Mouse (Mus musculus) embryo, embryonic 10 days (tissue): ENCODE results near the gene Rars.
A peak's percentile ranks its signal among the peaks of the same experiment; 100 is the strongest.
"Not testable (repeated sequence)": the region's sequence is repeated elsewhere in the genome, so short reads cannot be mapped to it uniquely, and the experiment has no call there.

ENCODE experiments used
- DNase-seq: peaks from one replicate; pipeline ENCODE4 v3.0.0-alpha.2; 2015; ENCODE audit warnings: low spot score

The Rars gene

GRCm38 (mm10) chr11:35834022-35834760 lies at the start of gene Rars:
Gene Rars, minus strand, starts transcription at chr11:35834506.
- DNase-seq: peak; percentile 93

GRCm38 (mm10) chr11:35882777-35883176 lies 48.5 kb upstream of the Rars start:
- DNase-seq: no peak

GRCm38 (mm10) chr11:35878559-35878897 lies 44.2 kb upstream of the Rars start:
- no peak for DNase-seq

- DNase-seq: no peak
Observed at GRCm38 (mm10) chr11:35877651-35878558, 43.6 kb upstream of the Rars start.

GRCm38 (mm10) chr11:35873624-35874244 lies 39.4 kb upstream of the Rars start:
- DNase-seq: peak; percentile 39

GRCm38 (mm10) chr11:35870961-35871360 lies 36.7 kb upstream of the Rars start:
- no peak for DNase-seq

GRCm38 (mm10) chr11:35866140-35866539 lies 31.8 kb upstream of the Rars start:
- DNase-seq: no peak

GRCm38 (mm10) chr11:35864981-35865604 lies 30.8 kb upstream of the Rars start:
- peak; percentile 95 for DNase-seq

- DNase-seq: no peak
Observed at GRCm38 (mm10) chr11:35863653-35864052, 29.3 kb upstream of the Rars start.

GRCm38 (mm10) chr11:35857395-35858067 lies 23.2 kb upstream of the Rars start:
- no peak for DNase-seq

- DNase-seq: peak; percentile 74
Observed at GRCm38 (mm10) chr11:35856359-35857040, 22.2 kb upstream of the Rars start.

- no peak for DNase-seq
Observed at GRCm38 (mm10) chr11:35855567-35855966, 21.3 kb upstream of the Rars start.

- DNase-seq: no peak
Observed at GRCm38 (mm10) chr11:35854941-35855340, 20.6 kb upstream of the Rars start.

- DNase-seq: no peak
Observed at GRCm38 (mm10) chr11:35853651-35854050, 19.3 kb upstream of the Rars start.

- peak; percentile 75 for DNase-seq
Observed at GRCm38 (mm10) chr11:35852731-35853130, 18.4 kb upstream of the Rars start.

- no peak for DNase-seq
Observed at GRCm38 (mm10) chr11:35844299-35844698, 10.0 kb upstream of the Rars start.

GRCm38 (mm10) chr11:35842560-35842959 lies 8.3 kb upstream of the Rars start:
- DNase-seq: peak; percentile 30

- DNase-seq: no peak
Observed at GRCm38 (mm10) chr11:35841738-35842325, 7.5 kb upstream of the Rars start.

- DNase-seq: not testable (repeated sequence)
Observed at GRCm38 (mm10) chr11:35840806-35841205, 6.5 kb upstream of the Rars start.

GRCm38 (mm10) chr11:35840282-35840681 lies 6.0 kb upstream of the Rars start:
- no peak for DNase-seq
